Mouse (Mus musculus) ES-E14 (cell line): Measurements from ENCODE around the gene Gemin7. TPM values are rescaled to one million over a fixed set of nuclear protein-coding genes. Genes with fewer than 3 reads are reported as not detected.
A peak's percentile ranks its signal among the peaks of the same experiment; 100 is the strongest.

Experiments used
- DNase-seq: peaks from one replicate; pipeline ENCODE4 v3.0.0-alpha.2; 2013; ENCODE audit warnings: low read depth, low spot score
- H3K27ac ChIP-seq: 2 replicates; pipeline ENCODE4 v1.5.1; 2012; ENCODE audit warnings: low read depth, mild to moderate bottlenecking, low read length, moderate library complexity, mixed read lengths; ENCODE audit not compliant: poor library complexity, insufficient read depth, severe bottlenecking
- H3K36me3 ChIP-seq: 2 replicates; pipeline ENCODE4 v1.6.1; 2012; ENCODE audit warnings: mild to moderate bottlenecking, low read length, moderate library complexity, mixed read lengths; ENCODE audit not compliant: control insufficient read depth, poor library complexity, insufficient read depth, severe bottlenecking
- H3K4me1 ChIP-seq, 2 experiments: fragments of 150-350 bp in 1 of 2; sonication (generic) in 1 of 2; 2 replicates each; pipeline ENCODE4 v1.6.1; 2012; ENCODE audit warnings: low read length in 2 of 2, mild to moderate bottlenecking in 1 of 2, mixed read lengths in 1 of 2; ENCODE audit not compliant: control insufficient read depth in 2 of 2, insufficient read depth in 2 of 2, poor library complexity in 1 of 2
- H3K4me3 ChIP-seq, 2 experiments: fragments of 150-350 bp in 1 of 2; sonication (generic) in 1 of 2; 2 replicates each; pipeline ENCODE4 v1.5.1; 2012; ENCODE audit warnings: low read length in 2 of 2, low read depth in 1 of 2, mild to moderate bottlenecking in 1 of 2, mixed read lengths in 1 of 2; ENCODE audit not compliant: insufficient read depth in 1 of 2, poor library complexity in 1 of 2, severe bottlenecking in 1 of 2
- H3K9ac ChIP-seq: 2 replicates; pipeline ENCODE4 v1.6.1; 2012; ENCODE audit warnings: low read depth, mild to moderate bottlenecking, low read length, mixed read lengths; ENCODE audit not compliant: poor library complexity, insufficient read depth, severe bottlenecking
- H3K9me3 ChIP-seq: fragments of 150-350 bp; sonication (generic); 2 replicates; pipeline ENCODE4 v1.6.1; 2012; ENCODE audit warnings: low read depth, mild to moderate bottlenecking, low read length; ENCODE audit not compliant: control insufficient read depth, insufficient read depth
- CHD2 ChIP-seq: IDR thresholded peaks from 2 replicates; pipeline ENCODE4 v1.6.1; 2014; ENCODE audit warnings: mild to moderate bottlenecking, low read depth, low read length, inconsistent platforms
- HCFC1 ChIP-seq: IDR thresholded peaks from 2 replicates; pipeline ENCODE4 v1.6.1; 2012; ENCODE audit warnings: low read length, inconsistent platforms, borderline replicate concordance; ENCODE audit not compliant: insufficient read depth
- MAFK ChIP-seq: IDR thresholded peaks from 2 replicates; pipeline ENCODE4 v1.6.1; 2014; ENCODE audit warnings: mild to moderate bottlenecking, low read depth, low read length, inconsistent platforms; ENCODE audit not compliant: insufficient read depth
- ZC3H11A ChIP-seq: IDR thresholded peaks from 2 replicates; pipeline ENCODE4 v1.6.1; 2012; ENCODE audit warnings: low read depth, mild to moderate bottlenecking, inconsistent platforms, low read length, borderline replicate concordance
- ZNF384 ChIP-seq: IDR thresholded peaks from 2 replicates; pipeline ENCODE4 v1.6.1; 2012; ENCODE audit warnings: low read depth, low read length, inconsistent platforms
- in situ Hi-C, 2 experiments: fragments of 600-800 bp; cut with MboI; formaldehyde crosslinking; loops; one replicate each; pipeline ENCODE4 v1.15.1; 2025; ENCODE audit warnings: low sequenced_read_pairs in 2 of 2, inconsistent platforms in 1 of 2; ENCODE audit not compliant: unreplicated experiment in 2 of 2
- total RNA-seq: library from RNA; depleted of rRNA; stranded (reverse); fragments of 300-350 nt; gene quantifications from 2 replicates; pipeline ENCODE4 v1.2.3, GENCODE M21; 2012

Gemin7 gene
- total RNA-seq, 1 experiment: 54.2 TPM

- TF ChIP-seq HCFC1: no peak
- TF ChIP-seq CHD2: no peak
- no peak for TF ChIP-seq MAFK
- TF ChIP-seq ZC3H11A: no peak
- TF ChIP-seq ZNF384: no peak
- in situ Hi-C loops: no loop called here
- Histone ChIP-seq H3K4me1 (peaks cover 1 to 33% of the 10 kb centered on the region in 2 experiments), H3K9me3 (no peaks in the 10 kb centered on the region), H3K9ac (no peak overlapping the region), H3K27ac (no peak overlapping the region), H3K36me3 (peaks cover 44% of the 10 kb centered on the region), H3K4me3 (no peak overlapping the region)
- no peak for DNase-seq
These were observed 3.2 kb upstream of the Gemin7 start for GRCm38 (mm10) chr7:19580634-19581033.

GRCm38 (mm10) chr7:19579751-19580150, 2.4 kb upstream of the Gemin7 start:
- peak overlapping the region in 1 of 2 experiments; percentile 4; a peak in 2 of 4 replicates for H3K4me3 ChIP-seq
- H3K9me3 ChIP-seq: no peaks in the 10 kb centered on the region
- DNase-seq: no peak
- in situ Hi-C loops: no loop called here
- 0 out of 2 replicates have a peak overlapping the region, but pooled peaks have one; percentile 13 for H3K9ac ChIP-seq
- H3K36me3 ChIP-seq: peaks cover 39% of the 10 kb centered on the region
- peaks cover 5 to 36% of the 10 kb centered on the region in 2 experiments for H3K4me1 ChIP-seq
- no peak for TF ChIP-seq HCFC1
- no peak for TF ChIP-seq CHD2
- TF ChIP-seq ZNF384: no peak
- no peak for TF ChIP-seq ZC3H11A
- TF ChIP-seq MAFK: no peak
- no peak overlapping the region for H3K27ac ChIP-seq

GRCm38 (mm10) chr7:19578436-19578835, 1.0 kb upstream of the Gemin7 start:
- Histone ChIP-seq H3K4me3 (peak overlapping the region; percentile 78 to 84), H3K4me1 (peaks cover 5 to 30% of the 10 kb centered on the region in 2 experiments), H3K9me3 (no peaks in the 10 kb centered on the region), H3K9ac (peak overlapping the region; percentile 80), H3K36me3 (peaks cover 26% of the 10 kb centered on the region), H3K27ac (no peak overlapping the region)
- no peak for DNase-seq
- TF ChIP-seq ZNF384 (no peak), MAFK (no peak), CHD2 (no peak), ZC3H11A (no peak), HCFC1 (no peak)
- in situ Hi-C loops: no loop called here

GRCm38 (mm10) chr7:19577877-19578414, 551 bp upstream of the Gemin7 start:
- peaks cover 5 to 30% of the 10 kb centered on the region in 2 experiments for H3K4me1 ChIP-seq
- peaks cover 26% of the 10 kb centered on the region for H3K36me3 ChIP-seq
- peak overlapping the region; percentile 78 to 84 for H3K4me3 ChIP-seq
- DNase-seq: no peak
- H3K27ac ChIP-seq: no peak overlapping the region
- in situ Hi-C loops: no loop called here
- no peak for TF ChIP-seq CHD2
- no peak for TF ChIP-seq MAFK
- no peak for TF ChIP-seq ZNF384
- TF ChIP-seq ZC3H11A: no peak
- no peak for TF ChIP-seq HCFC1
- H3K9ac ChIP-seq: peak overlapping the region; percentile 80
- no peaks in the 10 kb centered on the region for H3K9me3 ChIP-seq

- TF ChIP-seq CHD2: no peak
- TF ChIP-seq ZC3H11A: no peak
- TF ChIP-seq ZNF384: no peak
- TF ChIP-seq HCFC1: no peak
- peaks cover 7 to 23% of the 10 kb centered on the region in 2 experiments for H3K4me1 ChIP-seq
- DNase-seq: no peak
- no peaks in the 10 kb centered on the region for H3K9me3 ChIP-seq
- no peak overlapping the region for H3K4me3 ChIP-seq
- in situ Hi-C loops: no loop called here
- H3K36me3 ChIP-seq: peaks cover 15% of the 10 kb centered on the region
- peak overlapping the region; percentile 26; the same call in 1 of the 2 replicates for H3K27ac ChIP-seq
- H3K9ac ChIP-seq: no peak overlapping the region
These were observed 1.8 kb downstream of the Gemin7 start for GRCm38 (mm10) chr7:19575559-19575958.
